Mouse (Mus musculus) forebrain, embryonic 13.5 days (tissue): ENCODE data around the gene Prrg4. TPM values are rescaled to one million over a fixed set of nuclear protein-coding genes. Genes with fewer than 3 reads are reported as not detected.
"Not testable (repeated sequence)": the region's sequence is repeated elsewhere in the genome, so short reads cannot be mapped to it uniquely, and the experiment has no call there.

Experiments used
- ATAC-seq: fragments of 200-750 bp; cut with Nextera tagmentation; 2 replicates; pipeline ENCODE4 v1.8.0; 2017
- H3K27ac ChIP-seq: fragments of 300-500 bp; sonication (generic); 2 replicates; pipeline ENCODE4 v1.5.1; 2015; ENCODE audit warnings: inconsistent platforms, mild to moderate bottlenecking, moderate library complexity
- H3K27me3 ChIP-seq: fragments of 300-500 bp; sonication (generic); 2 replicates; pipeline ENCODE4 v1.6.1; 2015; ENCODE audit warnings: mild to moderate bottlenecking, inconsistent platforms
- H3K36me3 ChIP-seq: fragments of 300-500 bp; sonication (generic); 2 replicates; pipeline ENCODE4 v1.6.1; 2015; ENCODE audit warnings: mild to moderate bottlenecking, inconsistent platforms; ENCODE audit not compliant: poor library complexity, severe bottlenecking
- H3K4me1 ChIP-seq: fragments of 300-500 bp; sonication (generic); 2 replicates; pipeline ENCODE4 v1.6.1; 2015; ENCODE audit warnings: inconsistent platforms
- H3K4me2 ChIP-seq: fragments of 300-500 bp; sonication (generic); 2 replicates; pipeline ENCODE4 v1.6.1; 2015; ENCODE audit warnings: inconsistent platforms, mild to moderate bottlenecking, moderate library complexity
- H3K4me3 ChIP-seq: fragments of 300-500 bp; sonication (generic); 2 replicates; pipeline ENCODE4 v1.5.1; 2015; ENCODE audit warnings: mild to moderate bottlenecking, inconsistent platforms
- H3K9ac ChIP-seq: fragments of 300-500 bp; sonication (generic); 2 replicates; pipeline ENCODE4 v1.6.1; 2015; ENCODE audit warnings: mild to moderate bottlenecking, inconsistent platforms
- H3K9me3 ChIP-seq: fragments of 300-500 bp; sonication (generic); replicated peaks from 2 replicates; pipeline ENCODE4 v1.6.1; 2016; ENCODE audit warnings: inconsistent platforms
- WGBS: fragments of 180-500 bp; shearing (Covaris S2); methylation state at CpG from one replicate; pipeline ENCODE4 v1.1.7; 2015; 5-methylcytosine and 5-hydroxymethylcytosine counted together
- polyA plus RNA-seq: library from polyadenylated mRNA; unstranded; fragments of >200 nt; fragmentation: Nextera tagmentation; extraction: Ambion mirVana; gene quantifications from 2 replicates; pipeline ENCODE4 v1.2.1, GENCODE M21; 2015

Gene Prrg4
- polyA plus RNA-seq = 0.45 and 0.52 TPM in 2 replicates

DNA sequence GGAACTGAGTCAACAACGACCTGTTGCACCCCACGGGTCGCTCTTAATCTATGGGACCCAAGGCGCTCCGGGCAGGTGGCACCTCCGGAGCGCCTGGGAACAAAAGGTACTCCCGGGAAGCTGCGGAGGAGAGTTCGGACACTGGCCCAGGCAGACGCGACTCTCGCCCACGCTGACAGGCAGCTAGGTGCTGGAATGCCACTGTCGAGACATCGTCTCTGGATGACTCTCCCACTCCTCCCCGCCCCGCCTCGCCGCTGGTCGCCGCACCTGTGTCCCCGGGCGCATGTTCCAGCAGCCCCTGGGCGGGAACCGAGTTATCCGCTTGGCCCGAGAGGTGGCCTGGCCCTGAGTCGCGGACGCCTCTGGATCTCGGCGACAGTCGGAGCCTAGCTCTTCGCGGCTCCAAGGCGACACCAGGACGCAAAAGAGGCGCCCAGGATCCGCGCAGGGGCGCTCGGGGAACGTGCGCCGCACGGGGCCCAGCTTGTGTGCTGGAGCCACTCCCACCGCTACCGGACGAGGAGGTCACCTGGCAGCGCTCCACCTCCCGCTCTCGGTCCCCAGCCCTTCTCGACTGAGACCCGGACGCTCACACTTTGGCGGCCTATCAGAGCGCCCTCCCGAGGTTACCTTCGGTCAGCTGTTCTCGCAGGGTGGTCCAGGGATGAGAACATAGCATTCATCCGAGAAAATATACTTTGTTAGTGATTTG is at the start of gene Prrg4:
TSS of gene Prrg4 (minus strand) at position 601 of the 715 bp plus-strand sequence.
- Histone ChIP-seq H3K9me3 (no peaks in the 10 kb centered on the region), H3K27ac (no peak within 1 kb of the TSS), H3K4me2 (peak within 1 kb of the TSS; percentile 98), H3K36me3 (no peaks in the 10 kb centered on the region), H3K4me1 (peaks cover 9% of the 10 kb centered on the region), H3K9ac (peak within 1 kb of the TSS; percentile 57; the same call in 1 of the 2 replicates), H3K27me3 (peaks cover 35% of the 10 kb centered on the region), H3K4me3 (peak within 1 kb of the TSS; percentile 56)
- ATAC-seq = peak; percentile 70
- under 1% methylated on average over 62 of the region's 62 CpGs for WGBS

DNA sequence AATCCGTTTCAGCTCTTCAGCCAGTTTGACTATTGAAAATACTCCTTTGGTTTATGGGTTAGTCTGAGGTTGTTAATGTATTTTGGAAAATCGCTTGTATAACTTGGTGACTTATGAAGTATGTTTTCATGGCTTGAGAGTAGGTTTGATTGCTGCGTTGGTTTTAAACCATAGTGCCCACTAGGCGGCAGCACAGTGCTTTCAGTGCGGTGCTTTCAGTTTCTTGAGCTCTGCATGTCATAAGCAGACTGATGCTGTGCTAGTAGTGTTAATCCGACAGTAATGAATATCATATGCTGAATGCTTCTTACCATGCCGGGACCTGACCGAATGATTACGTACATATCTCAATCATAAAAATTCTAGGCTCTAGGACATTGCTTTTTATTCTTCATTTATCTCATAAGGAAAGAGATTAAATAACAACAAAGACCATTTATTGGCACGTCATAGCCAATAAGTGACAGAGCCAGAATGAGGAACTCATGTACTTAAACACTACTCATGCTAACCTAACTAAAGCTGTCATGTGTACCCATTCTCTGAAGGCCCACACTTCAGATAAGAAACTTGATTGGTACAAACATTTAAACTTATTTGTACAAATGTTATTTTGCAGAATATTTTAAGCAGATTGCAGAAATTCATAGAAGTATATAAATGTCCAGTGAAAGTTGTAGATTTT is 38.3 kb upstream of the Prrg4 start:
- 23% methylated on average over 10 of the region's 10 CpGs for WGBS

DNA sequence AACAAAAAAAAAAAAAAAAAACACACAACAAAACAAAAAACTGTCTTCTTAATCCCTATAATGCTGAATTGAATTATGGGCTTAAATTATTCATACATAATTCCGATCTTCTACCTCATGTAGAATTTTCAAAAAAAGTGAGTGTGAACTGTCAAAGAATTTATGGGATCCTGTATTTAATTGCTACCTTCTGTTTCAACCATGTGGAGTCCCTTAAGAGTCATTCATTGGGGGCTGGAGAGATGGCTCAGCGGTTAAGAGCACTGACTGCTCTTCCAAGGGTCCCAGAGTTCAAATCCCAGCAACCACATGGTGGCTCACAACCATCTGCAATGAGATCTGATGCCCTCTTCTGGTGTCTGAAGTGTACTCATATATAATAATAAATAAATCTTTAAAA is 37.7 kb upstream of the Prrg4 start:
- H3K27ac ChIP-seq, H3K4me2 ChIP-seq, H3K36me3 ChIP-seq, ATAC-seq, H3K4me1 ChIP-seq, H3K9me3 ChIP-seq, H3K4me3 ChIP-seq, H3K9ac ChIP-seq, H3K27me3 ChIP-seq: not testable (repeated sequence)
- WGBS = 69% methylated on average over 2 of the region's 2 CpGs

More for the DNA sequence above, 38.3 kb upstream of the Prrg4 start:
- H3K4me1 ChIP-seq = no peaks in the 10 kb centered on the region
- H3K9me3 ChIP-seq = no peaks in the 10 kb centered on the region
- no peak overlapping the region for H3K27ac ChIP-seq
- H3K36me3 ChIP-seq = no peaks in the 10 kb centered on the region
- ATAC-seq = peak; percentile 89
- H3K27me3 ChIP-seq = no peaks in the 10 kb centered on the region
- H3K9ac ChIP-seq = no peak overlapping the region
- H3K4me2 ChIP-seq = no peak overlapping the region
- no peak overlapping the region for H3K4me3 ChIP-seq

DNA sequence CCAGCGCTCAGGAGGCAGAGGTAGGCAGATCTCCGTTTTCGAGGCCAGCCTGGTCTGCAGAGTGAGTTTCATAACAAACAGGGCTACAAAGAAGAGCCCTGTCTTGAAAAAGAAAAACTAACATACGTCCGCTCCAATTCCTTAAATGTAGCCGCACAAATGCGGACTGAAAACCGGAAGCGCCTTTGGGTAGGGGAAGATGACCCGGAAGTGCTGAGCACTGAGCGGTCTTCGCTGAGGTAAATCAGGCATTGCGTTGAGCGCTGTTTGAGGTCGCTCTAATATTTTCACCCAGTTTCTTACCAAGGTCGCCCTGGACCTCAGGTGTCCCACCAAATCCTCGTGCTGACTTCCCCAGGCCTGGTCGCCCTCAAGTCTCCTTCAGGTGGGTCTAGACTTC is 36.4 kb upstream of the Prrg4 start:
- Histone ChIP-seq H3K36me3 (no peaks in the 10 kb centered on the region), H3K27me3 (no peaks in the 10 kb centered on the region), H3K9me3 (no peaks in the 10 kb centered on the region), H3K4me3 (no peak overlapping the region), H3K4me1 (no peaks in the 10 kb centered on the region), H3K4me2 (no peak overlapping the region), H3K9ac (no peak overlapping the region), H3K27ac (no peak overlapping the region)
- no peak for ATAC-seq
- WGBS = 93% methylated on average over 18 of the region's 18 CpGs

DNA sequence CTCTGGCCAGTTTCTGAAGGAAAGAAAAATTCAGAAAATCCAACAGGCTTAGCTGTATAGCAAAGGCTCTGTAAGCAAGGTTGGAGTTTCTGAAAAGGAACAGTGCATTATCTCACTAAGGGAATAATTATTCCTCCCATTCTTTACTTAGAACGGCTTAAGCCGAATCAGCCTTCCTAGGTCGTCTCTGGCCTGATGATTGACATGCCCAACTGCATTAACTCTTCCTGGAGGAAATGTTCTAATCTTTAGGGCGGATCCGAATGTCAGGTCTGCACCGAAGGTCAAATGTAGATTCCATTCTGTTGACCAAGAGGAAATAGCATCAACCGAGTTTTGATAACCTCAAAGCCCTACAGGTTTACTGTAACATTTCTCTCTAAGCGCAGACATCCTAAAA is 29.1 kb upstream of the Prrg4 start:
- WGBS = 83% methylated on average over 8 of the region's 8 CpGs
- Histone ChIP-seq H3K36me3 (no peaks in the 10 kb centered on the region), H3K9ac (no peak overlapping the region), H3K27me3 (no peaks in the 10 kb centered on the region), H3K4me1 (no peaks in the 10 kb centered on the region), H3K4me2 (no peak overlapping the region), H3K27ac (no peak overlapping the region), H3K9me3 (no peaks in the 10 kb centered on the region), H3K4me3 (no peak overlapping the region)
- ATAC-seq = no peak

DNA sequence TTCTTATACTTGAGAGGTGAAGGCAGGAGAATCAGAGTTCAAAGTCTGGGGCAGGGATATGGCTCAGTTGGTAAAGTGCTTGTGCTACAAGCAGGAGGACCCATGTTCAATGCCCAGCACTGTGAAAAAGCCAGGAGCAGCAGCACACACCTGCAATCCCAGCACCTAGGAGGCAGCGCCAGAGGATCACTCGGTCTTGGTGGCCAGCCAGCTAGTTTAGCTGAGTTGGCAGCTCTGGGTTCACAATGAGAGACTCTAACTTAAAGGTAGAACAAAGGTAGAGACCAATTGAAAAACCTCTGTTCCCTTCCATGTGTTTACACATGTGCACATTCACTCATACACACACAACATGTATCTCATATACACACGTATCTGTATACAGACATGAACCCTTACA is 19.4 kb upstream of the Prrg4 start:
- H3K4me2 ChIP-seq = no peak overlapping the region
- no peaks in the 10 kb centered on the region for H3K4me1 ChIP-seq
- no peak overlapping the region for H3K4me3 ChIP-seq
- whole genome bisulfite sequencing = 83% methylated on average over 3 of the region's 3 CpGs
- no peaks in the 10 kb centered on the region for H3K9me3 ChIP-seq
- no peaks in the 10 kb centered on the region for H3K36me3 ChIP-seq
- ATAC-seq = no peak
- no peaks in the 10 kb centered on the region for H3K27me3 ChIP-seq
- H3K9ac ChIP-seq = no peak overlapping the region
- H3K27ac ChIP-seq = no peak overlapping the region

DNA sequence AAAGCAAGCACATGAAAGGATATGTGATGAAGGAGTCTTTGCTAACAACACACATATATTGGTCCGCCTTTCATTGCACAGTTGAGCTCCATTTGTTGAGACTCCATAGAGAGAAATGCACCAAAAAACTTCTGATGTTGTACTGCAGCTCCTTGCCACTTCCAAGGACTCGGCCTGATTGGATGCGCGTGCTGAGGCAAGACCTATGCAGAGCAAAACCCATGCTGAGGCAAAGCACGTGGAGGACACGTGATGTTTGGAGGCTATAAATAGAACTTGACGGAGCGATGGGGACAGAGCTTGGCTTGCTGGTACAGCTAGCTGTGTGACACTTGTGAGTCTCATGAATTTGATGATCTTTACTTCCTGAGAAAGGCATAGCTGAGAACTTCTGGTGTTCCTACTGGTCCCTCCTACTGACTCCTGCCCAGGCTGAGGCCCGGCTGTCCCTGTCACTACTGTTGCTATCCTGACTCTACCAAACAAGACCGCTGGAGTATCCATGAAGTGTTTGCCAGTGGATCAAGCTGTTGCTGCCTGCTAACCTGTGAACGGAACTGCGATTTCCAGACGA is 17.7 kb upstream of the Prrg4 start, which contains the start of gene Ccdc73:
TSS of gene Ccdc73 (plus strand) at position 524 of the 574 bp plus-strand sequence.
- H3K9ac ChIP-seq = no peak within 1 kb of the TSS
- ATAC-seq = no peak
- no peaks in the 10 kb centered on the region for H3K36me3 ChIP-seq
- no peak within 1 kb of the TSS for H3K27ac ChIP-seq
- H3K4me3 ChIP-seq = no peak within 1 kb of the TSS
- no peaks in the 10 kb centered on the region for H3K27me3 ChIP-seq
- no peaks in the 10 kb centered on the region for H3K9me3 ChIP-seq
- H3K4me2 ChIP-seq = no peak within 1 kb of the TSS
- 96% methylated on average over 13 of the region's 13 CpGs for WGBS
- H3K4me1 ChIP-seq = no peaks in the 10 kb centered on the region

DNA sequence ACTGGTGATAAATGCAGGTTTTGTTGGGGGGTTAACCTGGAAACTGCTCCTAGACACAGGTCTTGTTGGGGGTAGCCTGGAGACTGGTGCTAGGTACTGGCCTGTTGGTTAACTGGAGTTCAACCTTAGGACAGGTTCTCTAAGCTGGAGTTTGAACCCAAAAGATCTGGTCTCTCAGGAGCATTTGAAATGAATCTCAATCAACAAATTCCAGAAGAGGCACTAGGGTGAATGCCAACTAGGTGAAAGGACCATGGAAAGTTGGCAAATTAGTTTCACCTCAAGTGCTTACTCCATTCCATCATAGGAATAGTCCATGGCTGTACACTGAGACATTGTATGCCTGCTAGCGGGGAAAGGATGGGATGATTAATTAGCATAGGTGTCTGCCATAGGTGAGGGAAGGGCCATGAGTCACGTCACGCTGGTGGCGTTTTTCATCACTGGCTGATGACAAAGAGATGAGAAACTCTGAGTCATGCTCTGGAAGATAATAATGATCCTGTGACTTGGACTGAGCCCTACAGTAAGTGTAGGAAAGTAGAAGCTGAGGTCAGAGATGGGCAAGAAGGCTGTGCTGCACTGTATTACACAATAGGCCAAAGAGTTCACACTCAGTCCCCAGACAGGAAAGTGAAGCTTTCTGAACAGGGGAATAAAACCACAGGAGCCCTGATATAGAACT is 14.6 kb upstream of the Prrg4 start:
- H3K9ac ChIP-seq = no peak overlapping the region
- no peak overlapping the region for H3K4me3 ChIP-seq
- no peaks in the 10 kb centered on the region for H3K9me3 ChIP-seq
- H3K27me3 ChIP-seq = no peaks in the 10 kb centered on the region
- no peak overlapping the region for H3K4me2 ChIP-seq
- no peak overlapping the region for H3K27ac ChIP-seq
- H3K36me3 ChIP-seq = no peaks in the 10 kb centered on the region
- ATAC-seq = no peak
- 94% methylated on average over 4 of the region's 4 CpGs for WGBS
- H3K4me1 ChIP-seq = no peaks in the 10 kb centered on the region

DNA sequence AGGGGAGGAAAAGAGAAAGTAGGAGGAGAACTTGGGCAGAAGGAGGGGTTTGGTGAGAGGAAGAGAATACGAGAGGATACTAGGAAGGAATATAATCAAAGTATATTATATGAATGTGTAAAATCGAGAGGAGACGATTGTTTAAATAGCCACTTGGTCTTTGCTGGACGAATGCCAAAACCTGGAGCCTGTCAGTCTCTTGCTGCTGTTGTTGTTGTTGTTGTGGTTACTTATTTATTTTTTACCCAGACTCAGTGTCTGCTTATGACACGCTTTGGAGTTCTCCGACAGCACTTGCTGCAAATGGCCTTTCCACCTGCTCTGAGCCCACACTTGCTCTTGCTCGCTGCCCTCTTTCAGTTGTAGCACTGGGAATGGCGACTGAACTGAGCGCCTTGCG is 10.8 kb upstream of the Prrg4 start:
- Histone ChIP-seq H3K4me1 (no peaks in the 10 kb centered on the region), H3K9me3 (no peaks in the 10 kb centered on the region), H3K36me3 (no peaks in the 10 kb centered on the region), H3K4me3 (no peak overlapping the region), H3K27me3 (no peaks in the 10 kb centered on the region), H3K27ac (no peak overlapping the region), H3K4me2 (no peak overlapping the region), H3K9ac (no peak overlapping the region)
- ATAC-seq = no peak
- WGBS = 80% methylated on average over 10 of the region's 10 CpGs

DNA sequence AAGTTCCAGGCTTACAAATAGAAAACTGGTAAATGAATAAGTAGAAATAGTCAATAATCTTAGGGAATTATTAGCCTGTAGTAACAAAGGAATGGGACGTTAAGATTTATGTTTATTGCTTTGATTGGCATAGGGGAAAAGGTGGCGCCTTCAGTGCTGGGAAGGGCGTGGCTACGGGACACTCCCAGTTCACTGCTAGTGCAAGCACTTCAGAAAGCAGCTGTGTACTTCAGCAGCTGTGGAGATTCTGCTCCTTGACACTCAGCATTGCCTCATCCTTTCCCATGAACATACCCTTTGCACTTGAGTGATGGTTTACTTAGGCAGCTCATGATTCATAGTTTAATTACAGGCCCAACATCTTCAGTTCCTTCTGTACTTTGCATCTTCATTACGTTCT is 9.4 kb upstream of the Prrg4 start:
- no peak overlapping the region for H3K27ac ChIP-seq
- H3K36me3 ChIP-seq = no peaks in the 10 kb centered on the region
- H3K9ac ChIP-seq = no peak overlapping the region
- no peaks in the 10 kb centered on the region for H3K27me3 ChIP-seq
- no peak overlapping the region for H3K4me3 ChIP-seq
- no peak for ATAC-seq
- WGBS = 83% methylated on average over 5 of the region's 5 CpGs
- H3K9me3 ChIP-seq = no peaks in the 10 kb centered on the region
- H3K4me2 ChIP-seq = no peak overlapping the region
- no peaks in the 10 kb centered on the region for H3K4me1 ChIP-seq

DNA sequence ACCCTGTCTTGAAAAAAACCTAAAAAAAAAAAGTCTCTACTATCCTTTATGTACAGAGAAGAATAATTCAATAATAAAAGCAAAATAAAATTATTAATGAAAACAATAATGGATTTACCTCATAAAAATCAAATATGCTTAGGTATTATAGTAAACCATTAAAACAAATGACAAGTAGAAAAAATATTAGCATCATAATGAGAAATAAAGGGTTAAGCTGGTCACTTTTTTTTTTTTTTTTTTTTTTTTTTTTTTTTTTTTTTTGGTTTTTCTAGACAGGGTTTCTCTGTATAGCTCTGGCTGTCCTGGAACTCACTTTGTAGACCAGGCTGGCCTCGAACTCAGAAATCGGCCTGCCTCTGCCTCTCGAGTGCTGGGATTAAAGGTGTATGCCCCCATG is 8.4 kb upstream of the Prrg4 start:
- H3K4me2 ChIP-seq = not testable (repeated sequence)
- 93% methylated on average over 3 of the region's 3 CpGs for WGBS

DNA sequence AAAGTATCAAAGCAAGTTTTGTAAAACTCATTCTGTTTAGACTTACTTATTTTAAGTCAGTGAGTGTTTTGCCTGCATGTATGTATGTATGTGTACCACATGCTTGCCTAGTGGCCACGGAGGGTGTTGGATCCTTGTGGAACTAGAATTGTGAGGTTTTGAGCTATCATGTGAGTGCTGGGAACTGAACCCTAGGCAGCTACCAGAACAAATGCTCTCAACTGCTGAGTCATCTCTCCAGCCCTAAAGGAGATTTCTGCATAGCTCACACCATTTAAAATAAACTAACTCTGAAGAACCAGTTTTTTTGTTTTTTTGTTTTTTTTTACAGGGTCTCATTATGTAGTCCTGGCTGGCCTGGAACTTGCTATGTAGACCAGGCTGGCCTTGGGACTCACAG is 6.5 kb upstream of the Prrg4 start:
- no peak overlapping the region for H3K4me2 ChIP-seq
- H3K27me3 ChIP-seq = peaks cover 6% of the 10 kb centered on the region
- H3K4me1 ChIP-seq = no peaks in the 10 kb centered on the region
- no peak for ATAC-seq
- H3K9me3 ChIP-seq = no peaks in the 10 kb centered on the region
- no peak overlapping the region for H3K27ac ChIP-seq
- H3K36me3 ChIP-seq = no peaks in the 10 kb centered on the region
- 61% methylated on average over 1 of the region's 1 CpGs for WGBS
- H3K9ac ChIP-seq = no peak overlapping the region
- H3K4me3 ChIP-seq = no peak overlapping the region

More for the DNA sequence above, 8.4 kb upstream of the Prrg4 start:
- not testable (repeated sequence) for H3K9ac ChIP-seq, ATAC-seq, H3K27me3 ChIP-seq, H3K4me1 ChIP-seq, H3K27ac ChIP-seq, H3K36me3 ChIP-seq, H3K9me3 ChIP-seq, H3K4me3 ChIP-seq
